Mouse (Mus musculus): Measurements from ENCODE around the gene Adssl1.

GRCm38 (mm10) chr12:112630029-112630428 is 10.2 kb downstream of the Adssl1 start:
- TF ChIP-seq CTCF (IDR thresholded peaks at IDR 0.05; ENCODE audit: borderline replicate concordance, insufficient read depth, low read depth, low read length) (no peak), POLR2A (IDR thresholded peaks at IDR 0.05; ENCODE audit: borderline replicate concordance, insufficient read depth, low read length) (no peak)
